Mouse (Mus musculus) erythroblast, embryonic 14.5 days (primary cell): ENCODE results near the gene Dctn5.

Experiments used
- GATA1 ChIP-seq: IDR thresholded peaks from 2 replicates; pipeline ENCODE4 v1.6.1; 2012; ENCODE audit warnings: low read length, inconsistent platforms, mixed read lengths
- TAL1 ChIP-seq: IDR thresholded peaks from 3 replicates; pipeline ENCODE4 v1.6.1; 2012; ENCODE audit warnings: low read length, inconsistent platforms, mixed read lengths

DNA sequence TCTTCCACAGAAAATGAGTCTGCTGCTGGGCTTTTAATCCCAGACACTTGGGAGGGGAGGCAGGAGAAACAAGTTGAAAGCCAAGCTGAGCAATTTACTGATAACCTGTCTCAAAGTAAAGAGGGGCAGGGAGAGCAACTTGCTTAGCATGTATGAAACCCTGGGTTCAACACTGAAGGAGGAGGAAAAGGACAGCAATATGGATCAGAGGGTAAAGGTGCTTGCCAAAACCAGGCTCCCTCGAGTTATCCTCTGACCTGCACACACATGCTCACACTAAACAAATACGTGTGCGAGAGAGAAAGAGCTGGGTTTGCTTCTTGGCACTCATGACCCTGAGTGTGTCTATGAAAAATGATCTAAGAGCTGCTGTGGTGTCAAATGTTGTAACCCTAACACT is 34.8 kb upstream of the Dctn5 start:
- no peak for TF ChIP-seq GATA1
- TF ChIP-seq TAL1, result no peak
